Mouse (Mus musculus) G1E-ER4 (cell line): ENCODE results near the gene Rom1. TPM values are rescaled to one million over a fixed set of nuclear protein-coding genes. Genes with fewer than 3 reads are reported as not detected.

Source experiments
- GATA1 ChIP-seq: IDR thresholded peaks from one replicate; pipeline ENCODE4 v1.8.0; 2012; ENCODE audit warnings: low read length, inconsistent platforms
- polyA plus RNA-seq: library from polyadenylated mRNA; stranded (reverse); fragments of >175 nt; gene quantifications from 2 replicates; pipeline ENCODE4 v1.2.3, GENCODE M21; 2012

Rom1 gene
- polyA plus RNA-seq, 1 experiment, result 38.6 TPM

DNA sequence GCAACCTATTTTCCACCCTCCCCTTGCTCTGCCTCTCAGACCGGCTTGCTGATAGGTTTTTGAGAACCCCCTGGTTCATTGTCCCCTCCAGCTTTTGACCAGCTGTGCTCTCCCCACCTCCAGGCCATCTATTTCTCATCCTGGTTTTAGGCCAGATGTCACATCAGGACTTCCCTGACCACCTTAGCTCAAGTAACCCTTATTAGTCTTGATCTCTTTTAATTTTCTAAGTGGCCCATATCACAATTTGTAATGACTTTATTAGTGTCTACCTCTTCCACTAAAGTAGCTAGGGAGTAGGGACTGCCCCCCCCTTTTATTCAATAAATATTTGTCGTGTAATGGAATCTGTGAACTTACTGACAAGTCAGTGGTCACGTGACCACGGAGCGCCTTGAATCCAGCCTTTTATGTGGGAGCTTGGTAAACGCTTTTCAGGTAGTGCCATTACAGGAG is 8.3 kb downstream of the Rom1 start:
- no peak for TF ChIP-seq GATA1

GRCm38 (mm10) chr19:8920073-8920736 is 9.0 kb downstream of the Rom1 start, which contains the start of gene B3gat3:
TSS of gene B3gat3 (plus strand) at chr19:8920374.
- no peak for TF ChIP-seq GATA1

DNA sequence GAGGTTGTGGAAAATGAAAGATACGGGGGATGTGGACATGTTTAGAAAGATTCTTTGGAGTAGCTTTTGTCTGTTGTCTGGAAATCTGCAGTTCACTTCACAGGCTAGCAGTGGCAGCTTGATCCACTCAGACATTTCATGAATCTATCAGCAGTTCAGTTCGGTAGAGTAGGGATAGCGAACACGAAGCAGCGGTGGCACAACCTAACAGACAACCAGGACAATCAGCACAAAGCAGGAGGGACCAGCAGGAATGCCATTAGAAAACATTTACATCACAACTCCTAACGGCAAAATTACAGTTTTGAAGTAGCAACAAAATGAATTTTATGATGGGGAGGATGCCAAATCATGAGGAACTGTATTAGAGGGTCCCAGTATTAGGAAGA is 9.5 kb downstream of the Rom1 start:
- no peak for TF ChIP-seq GATA1

GRCm38 (mm10) chr19:8919000-8919399 is 10.2 kb downstream of the Rom1 start:
- TF ChIP-seq GATA1, result no peak

DNA sequence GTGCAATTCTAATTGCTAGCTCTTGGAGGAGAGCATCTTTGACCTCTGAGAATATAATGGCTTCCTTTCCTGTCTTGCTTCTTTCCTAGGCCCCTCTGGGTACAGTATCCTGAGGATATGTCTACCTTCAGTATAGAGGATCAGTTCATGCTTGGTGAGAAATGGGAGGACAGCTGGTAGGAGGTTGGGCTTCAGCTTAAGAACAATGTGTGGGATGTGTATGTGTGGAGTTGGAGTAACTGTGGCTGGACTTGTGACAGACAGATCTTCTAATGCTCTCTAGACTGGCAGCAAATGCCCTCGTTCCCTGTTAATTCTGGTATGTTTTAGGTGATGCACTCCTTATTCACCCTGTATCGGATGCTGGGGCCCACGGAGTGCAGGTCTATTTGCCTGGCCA is 14.9 kb downstream of the Rom1 start:
- TF ChIP-seq GATA1, result no peak

DNA sequence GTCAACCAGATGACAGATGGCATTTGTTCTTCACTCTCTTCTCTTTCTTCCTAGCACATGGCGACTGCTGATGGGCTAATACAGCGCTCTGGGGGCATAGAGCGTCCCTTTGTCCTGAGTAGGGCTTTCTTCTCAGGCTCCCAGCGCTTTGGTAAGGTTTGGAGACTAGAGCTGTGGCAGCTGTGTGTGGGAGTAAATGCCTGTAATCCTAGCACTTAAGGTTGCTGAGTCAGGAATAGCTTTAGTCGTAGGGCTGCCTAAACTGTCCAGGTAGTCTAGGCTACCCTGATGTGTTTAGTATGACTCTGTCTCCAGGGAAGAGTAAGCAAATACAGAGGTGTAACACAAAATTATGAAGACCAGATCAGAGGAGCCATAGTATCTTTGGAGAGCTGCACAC is 17.3 kb downstream of the Rom1 start:
- no peak for TF ChIP-seq GATA1

- no peak for TF ChIP-seq GATA1
Observed at GRCm38 (mm10) chr19:8908531-8908930, 20.6 kb downstream of the Rom1 start.

- TF ChIP-seq GATA1, result no peak
Observed at GRCm38 (mm10) chr19:8903412-8903811, 25.7 kb downstream of the Rom1 start.

GRCm38 (mm10) chr19:8899079-8899478 is 30.1 kb downstream of the Rom1 start:
- no peak for TF ChIP-seq GATA1

DNA sequence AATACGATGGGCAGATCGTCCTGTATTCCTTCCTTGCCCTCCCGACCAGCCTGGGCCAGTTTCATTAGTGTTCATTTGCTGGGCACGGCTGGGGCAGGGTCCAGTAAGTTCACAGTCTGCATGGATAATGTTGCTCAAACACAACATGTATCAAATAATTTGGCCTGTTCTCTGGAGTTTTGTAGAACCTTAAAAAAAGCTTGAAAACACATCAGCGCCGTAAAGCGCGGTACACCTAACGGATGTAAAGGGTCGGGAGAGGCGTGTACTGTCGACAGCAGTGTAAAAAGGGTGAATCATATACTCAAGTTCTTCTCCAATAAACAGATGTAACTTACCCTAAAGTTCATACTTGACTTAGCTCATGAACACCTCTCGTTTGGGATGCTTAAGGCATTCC is 30.6 kb downstream of the Rom1 start:
- no peak for TF ChIP-seq GATA1

GRCm38 (mm10) chr19:8897865-8898495 is 31.2 kb downstream of the Rom1 start, which contains the start of gene Ganab:
TSS of gene Ganab (plus strand) at chr19:8898071.
- no peak for TF ChIP-seq GATA1

DNA sequence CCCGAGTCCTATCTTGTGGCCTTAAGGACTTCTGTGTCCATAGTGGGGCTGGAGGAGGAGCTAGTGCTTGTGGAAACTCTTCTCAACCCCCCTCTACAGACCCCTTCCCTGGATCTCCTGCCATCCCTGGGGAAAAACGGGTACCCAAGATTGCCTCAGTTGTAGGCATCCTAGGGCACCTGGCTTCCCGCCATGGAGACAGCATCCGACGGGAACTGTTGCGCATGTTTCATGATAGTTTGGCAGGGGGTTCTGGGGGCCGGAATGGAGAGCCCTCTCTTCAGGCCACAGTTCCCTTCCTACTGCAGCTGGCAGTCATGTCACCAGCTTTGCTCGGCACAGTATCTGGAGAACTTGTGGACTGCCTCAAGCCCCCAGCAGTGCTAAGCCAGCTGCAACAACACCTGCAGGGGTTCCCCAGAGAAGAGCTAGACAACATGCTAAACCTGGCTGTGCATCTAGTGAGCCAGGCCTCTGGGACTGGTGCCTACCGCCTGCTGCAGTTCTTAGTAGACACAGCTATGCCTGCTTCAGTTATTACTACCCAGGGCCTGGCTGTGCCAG is 33.7 kb downstream of the Rom1 start:
- TF ChIP-seq GATA1, result no peak

- TF ChIP-seq GATA1, result no peak
Observed at GRCm38 (mm10) chr19:8892829-8893766, 36.1 kb downstream of the Rom1 start, which contains the start of gene Ints5. TSS of gene Ints5 (plus strand) at chr19:8893005.

- TF ChIP-seq GATA1, result no peak
Observed at GRCm38 (mm10) chr19:8888511-8889385, 40.4 kb downstream of the Rom1 start, which contains the start of the genes 1810009A15Rik and Gm49416. TSS of gene 1810009A15Rik (plus strand) at chr19:8888853. TSS of gene Gm49416 (plus strand) at chr19:8888926.
